8 mouse cellular contexts compared by ENCODE assay signal in genomic region chr1:166043451-166044149, GRCm38 (mm10). TPM values are rescaled to one million over a fixed set of nuclear protein-coding genes. Genes with fewer than 3 reads are reported as not detected.
DNase-seq lines count a peak whose midpoint lies in the region; ATAC-seq and TF ChIP-seq lines count a peak whose summit lies in the region.

No protein-coding gene starts in this region.

- H3K27me3 ChIP-seq in midbrain, embryonic 10.5 days (ENCODE audit: low read depth, poor library complexity, severe bottlenecking): peaks cover 17% of the 10 kb centered on the region
- 0 out of 2 replicates have a peak, but pooled peaks cover 3% of the 10 kb centered on the region for H3K27me3 ChIP-seq in midbrain, postnatal 0 days (ENCODE audit: insufficient read depth, low read length)
- H3K27me3 ChIP-seq in hindbrain, embryonic 14.5 days (ENCODE audit: control insufficient read depth, insufficient read depth, low read length): peaks cover 20% of the 10 kb centered on the region

- no peaks in the 10 kb centered on the region for H3K36me3 ChIP-seq in midbrain, embryonic 10.5 days
- H3K36me3 ChIP-seq in midbrain, postnatal 0 days (ENCODE audit: insufficient read depth, low read length): no peaks in the 10 kb centered on the region
- H3K36me3 ChIP-seq in hindbrain, embryonic 14.5 days (replicated peaks; ENCODE audit: control insufficient read depth, insufficient read depth): no peaks in the 10 kb centered on the region

- peak overlapping the region; percentile 84 for H3K27ac ChIP-seq in midbrain, embryonic 10.5 days (replicated peaks)
- no peak overlapping the region for H3K27ac ChIP-seq in midbrain, postnatal 0 days (ENCODE audit: low read depth, low read length)
- H3K27ac ChIP-seq in hindbrain, embryonic 14.5 days: no peak overlapping the region

- H3K4me2 ChIP-seq in midbrain, postnatal 0 days (ENCODE audit: low read depth, low read length, poor library complexity, severe bottlenecking): no peak overlapping the region
- no peak overlapping the region for H3K4me2 ChIP-seq in hindbrain, embryonic 14.5 days (replicated peaks)

- TF ChIP-seq CTCF in midbrain, postnatal 0 days (IDR thresholded peaks at IDR 0.05): no peak

- H3K4me1 ChIP-seq in midbrain, embryonic 10.5 days: peaks cover 65% of the 10 kb centered on the region
- H3K4me1 ChIP-seq in midbrain, postnatal 0 days (ENCODE audit: insufficient read depth, low read length): 0 out of 2 replicates have a peak, but pooled peaks cover 6% of the 10 kb centered on the region
- peaks cover 29% of the 10 kb centered on the region; the same call in 1 of the 2 replicates for H3K4me1 ChIP-seq in hindbrain, embryonic 14.5 days (replicated peaks; ENCODE audit: control insufficient read depth, insufficient read depth, low read length)

- peak; percentile 5 to 16 for DNase-seq in cerebellum, postnatal 10 days
- no peak for DNase-seq in cerebellum, postnatal 14 days
- no peak for DNase-seq in midbrain, embryonic 10.5 days (ENCODE audit: low spot score)
- DNase-seq in midbrain, postnatal 0 days (ENCODE audit: low spot score): no peak
- no peak for DNase-seq in hindbrain, embryonic 14.5 days (ENCODE audit: low spot score)
- DNase-seq in retina, embryonic 14.5 days (ENCODE audit: low spot score): peak; percentile 28
- DNase-seq in ovary, adult 18-20 months (ENCODE audit: low spot score): no peak
- DNase-seq in spleen, postnatal 36 days (ENCODE audit: low spot score in 2 of 2): no peak

- H3K9ac ChIP-seq in midbrain, postnatal 0 days (replicated peaks; ENCODE audit: low read length, poor library complexity, severe bottlenecking): no peak overlapping the region
- no peak overlapping the region for H3K9ac ChIP-seq in hindbrain, embryonic 14.5 days

- H3K9me3 ChIP-seq in midbrain, embryonic 10.5 days (replicated peaks): no peaks in the 10 kb centered on the region
- no peaks in the 10 kb centered on the region for H3K9me3 ChIP-seq in midbrain, postnatal 0 days (ENCODE audit: low read length)
- no peaks in the 10 kb centered on the region for H3K9me3 ChIP-seq in hindbrain, embryonic 14.5 days (ENCODE audit: control insufficient read depth, low read length)

- 65% methylated on average over 21 of the region's 21 CpGs for WGBS in midbrain, embryonic 10.5 days
- WGBS in midbrain, postnatal 0 days: 71% methylated on average over 21 of the region's 21 CpGs
- 72% methylated on average over 21 of the region's 21 CpGs for WGBS in hindbrain, embryonic 14.5 days

- ATAC-seq in midbrain, postnatal 0 days (ENCODE audit: low FRiP score): no peak
- 0 out of 2 replicates have a peak, but pooled peaks have one; percentile 43 for ATAC-seq in hindbrain, embryonic 14.5 days (ENCODE audit: low FRiP score)

- no peak overlapping the region for H3K4me3 ChIP-seq in midbrain, embryonic 10.5 days
- no peak overlapping the region for H3K4me3 ChIP-seq in midbrain, postnatal 0 days (ENCODE audit: low read depth, low read length)
- H3K4me3 ChIP-seq in hindbrain, embryonic 14.5 days (replicated peaks; ENCODE audit: low read length): no peak overlapping the region

RNA-seq across cellular contexts. Expression of gene Pou2f1, which starts 41.1 kb away (rescaled TPM):
- 28.0 and 31.2 TPM in 2 replicates for polyA plus RNA-seq in midbrain, embryonic 10.5 days (2016; fragmentation: Nextera tagmentation; extraction: Ambion mirVana)
- 26.8 and 27.2 TPM in 2 replicates for total RNA-seq in midbrain, postnatal 0 days (2014; rRNA removed)
- polyA plus RNA-seq in midbrain, postnatal 0 days (2015; fragmentation: Nextera tagmentation; extraction: Ambion mirVana): 17.3 and 21.5 TPM in 2 replicates
- polyA plus RNA-seq in hindbrain, embryonic 14.5 days (2014; fragmentation: Nextera tagmentation; extraction: Ambion mirVana): 18.1 and 19.2 TPM in 2 replicates

Comparison
In these comparisons a context has a peak if more than half of its experiments do, and no peak if none do; other contexts are left out.
1. DNase-seq: peak in cerebellum, postnatal 10 days (2 of 2) and retina, embryonic 14.5 days (single experiment); none in cerebellum, postnatal 14 days (0 of 2), midbrain, embryonic 10.5 days (single experiment), midbrain, postnatal 0 days (single experiment), hindbrain, embryonic 14.5 days (single experiment), ovary, adult 18-20 months (single experiment) and spleen, postnatal 36 days (0 of 2).